Mouse (Mus musculus) mammary gland, adult 2 months (tissue): ENCODE results near the gene Zfp706. TPM values are rescaled to one million over a fixed set of nuclear protein-coding genes. Genes with fewer than 3 reads are reported as not detected.

Experiments
- polyA plus RNA-seq: library from polyadenylated mRNA; depleted of rRNA; stranded (reverse); fragments of >200 nt; gene quantifications from 2 replicates; pipeline ENCODE4 v1.2.3, GENCODE M21; 2012; ENCODE audit warnings: low replicate concordance; rRNA removed

Gene Zfp706
- 29.2 and 56.0 TPM in 2 replicates for polyA plus RNA-seq

DNA sequence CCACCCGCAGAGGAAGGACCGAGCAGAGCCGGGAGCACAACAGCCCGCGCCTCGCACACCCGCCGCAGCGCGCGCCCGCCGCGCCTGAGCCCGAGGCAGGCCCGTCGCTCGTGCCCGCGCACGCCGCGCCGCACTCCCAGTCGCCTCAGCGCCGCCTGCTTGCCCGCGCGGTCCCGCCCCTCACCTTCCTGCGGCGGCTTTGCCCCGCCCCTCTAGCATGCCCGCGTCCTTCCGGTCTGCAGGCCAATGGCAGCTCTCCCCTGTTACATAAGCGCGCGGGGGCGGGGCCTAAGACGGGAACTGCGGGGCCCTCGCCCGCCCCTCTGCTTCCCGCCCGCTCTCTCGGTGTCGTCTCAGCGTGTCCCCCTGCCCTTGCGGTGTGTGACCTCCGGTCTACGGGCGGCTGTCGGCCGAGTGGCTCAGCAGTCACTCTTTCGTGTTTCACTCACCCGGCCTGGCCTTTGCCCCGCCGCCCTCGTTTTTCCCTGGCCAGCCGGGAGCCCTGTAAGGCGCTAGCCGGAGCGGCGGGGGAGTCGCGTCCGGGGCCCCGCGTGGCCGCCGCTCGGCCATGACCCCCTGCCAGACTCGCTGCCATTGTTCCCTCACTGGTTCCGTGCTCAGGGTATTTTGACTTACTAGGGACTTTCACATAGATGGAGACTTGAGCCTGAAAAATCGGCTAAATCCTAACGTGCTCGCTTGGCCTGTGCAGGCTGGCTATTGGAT is at the start of gene Zfp706:
Gene Zfp706 (minus strand): TSS at position 541 of the 726 bp plus-strand sequence.

